Mouse (Mus musculus) midbrain, postnatal 0 days (tissue): ENCODE measurements around the gene Igfbp7. TPM values are rescaled to one million over a fixed set of nuclear protein-coding genes. Genes with fewer than 3 reads are reported as not detected.

Experiments
- ATAC-seq: fragments of 200-750 bp; cut with Nextera tagmentation; 2 replicates; pipeline ENCODE4 v1.8.0; 2017; ENCODE audit warnings: moderate number of reproducible peaks, mild to moderate bottlenecking, moderate TSS enrichment, moderate library complexity; ENCODE audit not compliant: low FRiP score
- DNase-seq: peaks from one replicate; pipeline ENCODE4 v3.0.0-alpha.2; 2015; ENCODE audit warnings: low spot score
- H3K27ac ChIP-seq: fragments of 300-500 bp; sonication (generic); 2 replicates; pipeline ENCODE4 v1.5.1; 2014; ENCODE audit warnings: low read depth, mild to moderate bottlenecking, low read length, mixed read lengths
- H3K27me3 ChIP-seq: fragments of 300-500 bp; sonication (generic); 2 replicates; pipeline ENCODE4 v1.6.1; 2014; ENCODE audit warnings: low read length, control low read depth, mixed read lengths; ENCODE audit not compliant: insufficient read depth
- H3K36me3 ChIP-seq: fragments of 300-500 bp; sonication (generic); 2 replicates; pipeline ENCODE4 v1.6.1; 2014; ENCODE audit warnings: low read length, control low read depth, mixed read lengths; ENCODE audit not compliant: insufficient read depth
- H3K4me1 ChIP-seq: fragments of 300-500 bp; sonication (generic); 2 replicates; pipeline ENCODE4 v1.6.1; 2014; ENCODE audit warnings: mild to moderate bottlenecking, control low read depth, antibody characterized with exemption, low read length, mixed read lengths; ENCODE audit not compliant: insufficient read depth
- H3K4me2 ChIP-seq: fragments of 300-500 bp; sonication (generic); 2 replicates; pipeline ENCODE4 v1.6.1; 2014; ENCODE audit warnings: low read depth, mild to moderate bottlenecking, low read length, mixed read lengths; ENCODE audit not compliant: poor library complexity, severe bottlenecking
- H3K4me3 ChIP-seq: fragments of 300-500 bp; sonication (generic); 2 replicates; pipeline ENCODE4 v1.5.1; 2014; ENCODE audit warnings: low read depth, mild to moderate bottlenecking, low read length, moderate library complexity
- H3K9ac ChIP-seq: fragments of 300-500 bp; sonication (generic); replicated peaks from 2 replicates; pipeline ENCODE4 v1.6.1; 2014; ENCODE audit warnings: mild to moderate bottlenecking, low read length, moderate library complexity, mixed read lengths; ENCODE audit not compliant: poor library complexity, severe bottlenecking
- H3K9me3 ChIP-seq: fragments of 300-500 bp; sonication (generic); 2 replicates; pipeline ENCODE4 v1.6.1; 2016; ENCODE audit warnings: low read length, control low read depth
- CTCF ChIP-seq: IDR thresholded peaks from 2 replicates; pipeline ENCODE4 v1.5.1; 2016; ENCODE audit warnings: antibody characterized with exemption, mild to moderate bottlenecking
- WGBS: fragments of 180-500 bp; shearing (Covaris S2); extraction: QIAGEN DNeasy Blood & Tissue Kit; methylation state at CpG from one replicate; pipeline ENCODE4 v1.1.7; 2014; 5-methylcytosine and 5-hydroxymethylcytosine counted together
- polyA plus RNA-seq: library from polyadenylated mRNA; unstranded; fragments of >200 nt; fragmentation: Nextera tagmentation; extraction: Ambion mirVana; gene quantifications from 2 replicates; pipeline ENCODE4 v1.2.1, GENCODE M21; 2015
- total RNA-seq: library from RNA; depleted of rRNA; stranded (reverse); fragments of >200 nt; gene quantifications from 2 replicates; pipeline ENCODE4 v1.2.3, GENCODE M21; 2014

Gene Igfbp7
- total and polyA plus RNA-seq, 2 experiments from 2014 or later: 44.6 to 77.3 TPM

DNA sequence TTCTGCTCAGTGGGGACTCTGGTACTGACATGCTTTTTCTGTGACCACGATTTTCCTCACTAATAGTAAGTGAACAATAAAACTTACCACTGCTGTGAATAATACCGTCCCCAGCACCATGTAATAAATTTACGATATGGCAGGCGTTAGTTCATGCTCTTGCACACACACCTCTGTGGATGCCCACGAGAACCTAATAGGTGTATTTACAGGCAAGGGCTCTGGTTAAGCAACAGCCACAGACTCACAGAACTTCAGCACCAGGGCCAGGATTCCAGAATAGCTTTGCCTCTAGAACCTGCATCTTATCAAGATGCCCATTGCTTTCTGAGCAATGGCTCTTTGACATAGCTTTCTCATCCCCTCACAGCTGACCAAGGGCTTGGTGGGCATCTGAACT, 22.6 kb downstream of the Igfbp7 start:
- no peak for TF ChIP-seq CTCF
- no peak overlapping the region for H3K9ac ChIP-seq
- ATAC-seq (no peak), DNase-seq (no peak)
- no peak overlapping the region for H3K4me3 ChIP-seq
- no peak overlapping the region for H3K4me2 ChIP-seq
- H3K27me3 ChIP-seq: no peaks in the 10 kb centered on the region
- no peak overlapping the region for H3K27ac ChIP-seq
- peaks cover 5% of the 10 kb centered on the region; the same call in 1 of the 2 replicates for H3K4me1 ChIP-seq
- no peaks in the 10 kb centered on the region for H3K36me3 ChIP-seq
- H3K9me3 ChIP-seq: no peaks in the 10 kb centered on the region
- WGBS: 83% methylated on average over 5 of the region's 5 CpGs

DNA sequence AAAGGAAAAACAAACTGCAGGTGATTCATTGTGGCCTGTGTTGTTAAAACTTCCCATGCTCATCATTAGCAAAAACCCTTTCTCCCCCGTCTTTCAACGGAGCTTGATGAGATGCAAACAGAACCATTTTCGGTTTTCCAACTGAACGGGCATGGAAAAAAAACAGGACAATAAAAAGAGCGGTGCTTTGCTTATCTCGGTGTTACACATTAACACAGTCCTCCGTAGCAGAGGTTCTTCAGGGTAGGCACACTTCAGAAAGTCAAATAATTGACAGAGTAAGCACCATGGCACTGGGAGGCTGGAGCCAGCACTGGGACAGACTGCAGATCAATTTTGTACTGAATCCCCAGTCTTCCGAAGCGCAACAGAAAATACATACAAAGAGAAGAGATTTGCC, 23.1 kb downstream of the Igfbp7 start:
- Histone ChIP-seq H3K9me3 (no peaks in the 10 kb centered on the region), H3K4me3 (no peak overlapping the region), H3K36me3 (no peaks in the 10 kb centered on the region), H3K4me1 (peaks cover 5% of the 10 kb centered on the region; the same call in 1 of the 2 replicates), H3K9ac (no peak overlapping the region), H3K27me3 (no peaks in the 10 kb centered on the region), H3K27ac (no peak overlapping the region), H3K4me2 (no peak overlapping the region)
- 82% methylated on average over 9 of the region's 9 CpGs for WGBS
- DNase-seq: no peak
- ATAC-seq: no peak
- no peak for TF ChIP-seq CTCF

DNA sequence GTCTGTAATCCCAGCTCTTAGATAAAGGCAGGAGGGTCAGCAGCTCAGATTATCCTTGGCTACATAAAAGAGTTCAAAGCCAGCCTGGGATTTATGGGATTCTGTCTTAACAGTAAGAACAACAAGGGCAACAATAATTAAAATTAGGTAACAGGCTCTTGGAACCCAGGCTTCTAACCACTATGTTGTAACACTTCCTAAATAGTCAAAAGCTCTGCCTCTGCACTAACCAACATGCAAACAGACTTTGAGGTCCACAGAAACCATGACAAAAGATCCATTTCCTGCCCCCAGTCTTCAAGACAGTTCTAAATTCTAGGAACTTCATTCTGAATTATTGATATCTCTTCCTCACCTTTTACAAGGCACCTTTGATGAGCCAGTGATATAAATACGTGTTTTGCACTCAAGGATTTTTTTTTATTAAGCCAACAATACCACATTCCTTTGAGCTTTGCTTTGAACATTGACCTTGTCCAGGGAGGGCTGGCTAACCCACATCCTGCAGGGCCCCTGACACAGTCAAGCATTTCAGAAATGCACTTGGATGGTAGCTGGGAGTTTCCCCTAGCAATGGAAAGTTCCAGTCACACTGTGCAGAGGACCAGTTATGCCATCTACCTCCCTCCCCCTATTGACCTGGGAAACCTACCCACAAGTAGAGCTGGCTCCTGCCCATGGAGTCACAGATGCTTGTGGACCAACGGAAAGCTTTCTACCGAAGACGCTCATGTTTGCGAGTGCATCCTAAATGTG, 23.9 kb downstream of the Igfbp7 start:
- WGBS: 93% methylated on average over 5 of the region's 5 CpGs
- no peaks in the 10 kb centered on the region for H3K27me3 ChIP-seq
- no peak overlapping the region for H3K4me2 ChIP-seq
- H3K36me3 ChIP-seq: no peaks in the 10 kb centered on the region
- peaks cover 5% of the 10 kb centered on the region; the same call in 1 of the 2 replicates for H3K4me1 ChIP-seq
- no peak overlapping the region for H3K9ac ChIP-seq
- ATAC-seq: no peak
- no peak overlapping the region for H3K4me3 ChIP-seq
- DNase-seq: no peak
- TF ChIP-seq CTCF: no peak
- H3K27ac ChIP-seq: no peak overlapping the region
- H3K9me3 ChIP-seq: no peaks in the 10 kb centered on the region

DNA sequence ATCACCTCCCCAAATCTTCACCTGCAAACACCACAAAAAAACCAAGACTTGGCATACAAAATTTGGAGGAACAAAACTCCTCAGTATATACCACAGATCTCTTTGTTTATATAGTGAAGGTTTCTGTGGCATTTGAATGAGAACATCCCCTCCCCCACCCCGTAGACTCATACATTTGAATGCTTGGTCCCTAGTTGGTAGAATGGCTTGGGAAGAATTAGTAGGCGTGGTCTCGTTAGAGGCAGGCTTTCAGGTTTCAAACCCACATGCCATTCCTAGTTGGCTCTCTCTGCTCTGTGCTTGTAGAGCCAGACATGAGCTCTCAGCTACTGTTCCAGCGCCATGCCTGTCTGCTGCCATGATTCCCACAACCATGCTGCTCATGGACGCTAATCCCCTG, 26.2 kb downstream of the Igfbp7 start:
- Histone ChIP-seq H3K9ac (no peak overlapping the region), H3K4me2 (no peak overlapping the region), H3K4me3 (no peak overlapping the region), H3K27ac (no peak overlapping the region), H3K36me3 (no peaks in the 10 kb centered on the region), H3K4me1 (peaks cover 5% of the 10 kb centered on the region; the same call in 1 of the 2 replicates), H3K27me3 (no peaks in the 10 kb centered on the region), H3K9me3 (no peaks in the 10 kb centered on the region)
- TF ChIP-seq CTCF: no peak
- ATAC-seq (no peak), DNase-seq (no peak)
- WGBS: 86% methylated on average over 5 of the region's 5 CpGs

DNA sequence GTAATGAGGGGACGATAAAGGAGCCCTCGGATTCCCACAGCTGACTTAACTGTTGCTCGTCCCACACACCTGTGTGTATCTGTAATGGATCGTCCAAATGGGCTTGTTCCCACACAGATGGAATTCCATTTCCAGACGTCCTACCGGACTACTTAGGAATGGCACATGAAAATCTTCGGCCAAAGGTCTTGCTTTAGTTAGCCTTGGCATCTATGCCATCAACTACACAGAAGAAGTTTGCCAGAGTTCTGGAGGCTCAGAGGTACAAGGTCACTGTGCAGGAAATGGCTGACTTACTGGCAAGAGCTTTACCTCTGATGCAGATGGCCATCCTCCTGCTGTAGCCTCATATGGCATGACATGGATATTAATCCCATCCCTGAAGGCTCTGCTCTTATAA, 26.6 kb downstream of the Igfbp7 start:
- Histone ChIP-seq H3K36me3 (no peaks in the 10 kb centered on the region), H3K9me3 (no peaks in the 10 kb centered on the region), H3K27ac (no peak overlapping the region), H3K4me1 (peaks cover 3% of the 10 kb centered on the region; the same call in 1 of the 2 replicates), H3K4me3 (no peak overlapping the region), H3K27me3 (no peaks in the 10 kb centered on the region), H3K9ac (no peak overlapping the region), H3K4me2 (no peak overlapping the region)
- TF ChIP-seq CTCF: no peak
- ATAC-seq (no peak), DNase-seq (no peak)
- 69% methylated on average over 7 of the region's 7 CpGs for WGBS

DNA sequence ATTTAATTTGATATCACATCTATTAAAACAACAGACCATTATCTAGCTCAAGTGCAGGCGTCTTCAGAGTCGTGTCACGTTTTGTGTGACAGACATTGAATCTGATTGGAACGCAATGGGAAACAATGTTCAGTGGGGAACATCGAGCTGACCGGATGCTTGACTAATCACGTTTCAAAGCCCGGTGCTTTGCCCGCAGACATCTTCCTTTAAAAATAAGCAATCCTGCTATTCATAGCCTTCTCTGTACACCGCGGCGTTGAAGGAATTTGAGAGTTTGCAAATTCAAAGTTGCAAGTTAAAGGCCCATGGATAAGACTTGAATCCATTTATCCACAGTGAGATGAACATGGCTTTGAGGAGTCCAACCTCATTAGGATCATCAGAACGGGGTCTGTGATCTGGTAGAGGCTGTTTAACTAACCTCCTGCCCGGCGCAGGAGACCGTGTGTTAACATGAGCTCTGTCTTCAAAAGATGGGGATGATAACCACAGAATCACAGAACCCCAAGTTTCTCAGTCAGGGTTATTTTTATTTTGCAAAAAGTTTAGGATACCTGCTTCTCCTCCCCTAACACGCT, 27.4 kb downstream of the Igfbp7 start:
- Histone ChIP-seq H3K9ac (no peak overlapping the region), H3K4me2 (no peak overlapping the region), H3K4me1 (no peaks in the 10 kb centered on the region), H3K27me3 (no peaks in the 10 kb centered on the region), H3K27ac (no peak overlapping the region), H3K9me3 (no peaks in the 10 kb centered on the region), H3K36me3 (no peaks in the 10 kb centered on the region), H3K4me3 (no peak overlapping the region)
- WGBS: 28% methylated on average over 17 of the region's 17 CpGs
- no peak for TF ChIP-seq CTCF
- no peak for DNase-seq
- ATAC-seq: no peak
